ENCODE assay signal across 11 mouse cellular contexts in the genomic region with DNA sequence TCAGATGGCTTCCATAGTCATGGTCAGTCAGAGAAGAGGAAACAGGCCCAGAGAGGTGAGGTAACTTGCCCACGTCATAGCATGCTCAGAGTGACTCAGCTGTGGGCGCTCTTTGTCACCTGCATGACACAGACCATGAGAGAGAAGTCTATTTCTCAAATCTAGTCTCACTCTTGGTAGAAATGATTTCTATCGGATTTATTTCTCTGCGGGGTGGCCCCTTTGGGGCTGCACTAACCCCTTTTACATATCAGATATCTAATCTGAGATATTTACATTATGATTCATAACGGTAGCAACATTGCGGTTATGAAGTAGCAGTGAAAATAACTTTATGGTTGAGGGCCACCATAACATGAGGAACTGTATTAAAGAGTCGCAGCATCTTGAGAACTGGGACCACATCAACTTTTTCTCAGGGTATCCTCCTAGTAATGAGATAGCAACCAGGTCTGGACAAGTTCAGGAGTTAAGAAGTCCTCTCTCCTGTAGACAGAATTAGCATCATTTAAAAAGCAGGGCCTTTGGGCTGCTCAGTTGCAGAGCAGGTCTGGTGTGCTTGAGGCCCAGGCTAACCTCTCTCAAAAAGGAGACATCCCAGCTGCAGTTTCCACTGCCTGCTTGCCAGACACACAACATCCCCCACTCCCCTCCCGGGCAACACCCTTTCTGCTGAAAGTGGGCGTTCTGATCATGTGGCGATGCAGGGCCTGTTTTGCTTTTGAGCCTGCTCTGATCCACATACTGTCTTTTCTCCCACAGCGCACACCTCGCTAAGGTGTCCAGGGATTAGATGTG. TPM values are rescaled to one million over a fixed set of nuclear protein-coding genes. Genes with fewer than 3 reads are reported as not detected.
DNase-seq lines count a peak whose midpoint lies in the region; ATAC-seq and TF ChIP-seq lines count a peak whose summit lies in the region.
"Had no signal": no experiment of that assay in that cellular context is flagged by ENCODE, and none has a peak within 500 bp of the region (broad histone marks: within the 10 kb centered on the region; RNA-seq: fewer than 3 reads in every experiment).

No protein-coding gene starts in this region.

- 88% methylated on average over 12 of the region's 12 CpGs for WGBS in heart, postnatal 0 days
- 77% methylated on average over 12 of the region's 12 CpGs for WGBS in small intestine, adult 2 months

- no peaks in the 10 kb centered on the region for H3K9me3 ChIP-seq in heart, postnatal 0 days (replicated peaks; ENCODE audit: control insufficient read depth, low read length)
- H3K9me3 ChIP-seq in E14TG2a.4 (ENCODE audit: low read length): no peaks in the 10 kb centered on the region
- H3K9me3 ChIP-seq: kidney, embryonic 15.5 days; limb, embryonic 13.5 days; midbrain, embryonic 13.5 days had no signal

- no peak for ATAC-seq in heart, postnatal 0 days (ENCODE audit: insufficient read depth, low read depth)
- ATAC-seq in granulocyte monocyte progenitor cell, adult 5-6 weeks (replicated peaks; ENCODE audit: poor library complexity, severe bottlenecking): peak; percentile 41
- ATAC-seq: midbrain, embryonic 13.5 days had no signal

- no peak overlapping the region for H3K4me3 ChIP-seq in heart, postnatal 0 days (ENCODE audit: low read depth, low read length)
- H3K4me3 ChIP-seq in E14TG2a.4 (replicated peaks; ENCODE audit: low read length): peak overlapping the region; percentile 63
- H3K4me3 ChIP-seq in small intestine, adult 2 months (ENCODE audit: low read depth, low read length): no peak overlapping the region
- H3K4me3 ChIP-seq: kidney, embryonic 15.5 days; limb, embryonic 13.5 days; midbrain, embryonic 13.5 days had no signal

- H3K4me2 ChIP-seq in heart, postnatal 0 days (ENCODE audit: low read depth, low read length): no peak overlapping the region
- H3K4me2 ChIP-seq: kidney, embryonic 15.5 days; limb, embryonic 13.5 days; midbrain, embryonic 13.5 days had no signal

- TF ChIP-seq EP300 in heart, postnatal 0 days (IDR thresholded peaks at IDR 0.05; ENCODE audit: low read depth): no peak

- H3K4me1 ChIP-seq in heart, postnatal 0 days (ENCODE audit: control insufficient read depth, insufficient read depth): peaks cover 27% of the 10 kb centered on the region
- H3K4me1 ChIP-seq in E14TG2a.4 (replicated peaks; ENCODE audit: low read depth, low read length): peaks cover 96% of the 10 kb centered on the region
- H3K4me1 ChIP-seq in small intestine, adult 2 months (ENCODE audit: control insufficient read depth, insufficient read depth, insufficient read length, low read length): peaks cover 25% of the 10 kb centered on the region; the same call in 1 of the 2 replicates

- TF ChIP-seq POLR2A in small intestine, adult 2 months (IDR thresholded peaks at IDR 0.05; ENCODE audit: low read depth, low read length): no peak

- intact Hi-C loops in heart, postnatal 14 days (cut with DNase I): no loop called here

- TF ChIP-seq CTCF in heart, postnatal 0 days (IDR thresholded peaks at IDR 0.05; ENCODE audit: low read depth): no peak
- TF ChIP-seq CTCF in E14TG2a.4 (conservative IDR thresholded peaks at IDR 0.05; ENCODE audit: low read length): no peak
- no peak for TF ChIP-seq CTCF in small intestine, adult 2 months (IDR thresholded peaks at IDR 0.05; ENCODE audit: extremely low read depth, insufficient read length, insufficient replicate concordance, low read depth, low read length)

- H3K9ac ChIP-seq in heart, postnatal 0 days (replicated peaks; ENCODE audit: low read depth, low read length): no peak overlapping the region
- H3K9ac ChIP-seq: kidney, embryonic 15.5 days; limb, embryonic 13.5 days; midbrain, embryonic 13.5 days had no signal

- no peaks in the 10 kb centered on the region for H3K36me3 ChIP-seq in heart, postnatal 0 days (replicated peaks; ENCODE audit: control insufficient read depth, insufficient read depth, low read length)
- H3K36me3 ChIP-seq in E14TG2a.4 (ENCODE audit: insufficient read depth, low read length): peaks cover 60% of the 10 kb centered on the region
- H3K36me3 ChIP-seq in small intestine, adult 2 months (ENCODE audit: control insufficient read depth, insufficient read depth, low read length): no peaks in the 10 kb centered on the region
- H3K36me3 ChIP-seq: kidney, embryonic 15.5 days; limb, embryonic 13.5 days; midbrain, embryonic 13.5 days had no signal

- peak overlapping the region; percentile 75; the same call in 1 of the 2 replicates for H3K27ac ChIP-seq in heart, postnatal 0 days (ENCODE audit: low read depth)
- H3K27ac ChIP-seq in small intestine, adult 2 months (ENCODE audit: insufficient read depth, low read depth, low read length): peak overlapping the region; percentile 18; the same call in 1 of the 2 replicates
- H3K27ac ChIP-seq: limb, embryonic 13.5 days; midbrain, embryonic 13.5 days had no signal

- 0 out of 2 replicates have a peak, but pooled peaks cover 2% of the 10 kb centered on the region for H3K27me3 ChIP-seq in heart, postnatal 0 days (ENCODE audit: control insufficient read depth, insufficient read depth, low read length)
- H3K27me3 ChIP-seq in E14TG2a.4 (ENCODE audit: insufficient read depth, low read length): no peaks in the 10 kb centered on the region
- no peaks in the 10 kb centered on the region for H3K27me3 ChIP-seq in small intestine, adult 2 months (ENCODE audit: control insufficient read depth, insufficient read depth, low read length)
- H3K27me3 ChIP-seq: kidney, embryonic 15.5 days; limb, embryonic 13.5 days; midbrain, embryonic 13.5 days had no signal

- DNase-seq in heart, postnatal 0 days (ENCODE audit: low spot score): no peak
- DNase-seq in heart, postnatal 14 days: no peak
- DNase-seq in kidney, postnatal 25 days: no peak
- no peak for DNase-seq in thymus, postnatal 36 days
- DNase-seq: cerebellum, adult 9-11 months had no signal

RNA-seq across cellular contexts. Expression of a gene that starts 10.9 kb away (rescaled TPM):
- total RNA-seq in heart, postnatal 0 days (2014; rRNA removed; ENCODE audit: low replicate concordance): 51.9 and 72.4 TPM in 2 replicates
- 99.3 and 99.4 TPM in 2 replicates for polyA plus RNA-seq in heart, postnatal 0 days (2015; fragmentation: Nextera tagmentation; extraction: Ambion mirVana)
- 10 to 100 TPM; 63.4 to 69.8 TPM for total RNA-seq in heart, postnatal 14 days (2021)
- total RNA-seq in granulocyte monocyte progenitor cell, adult 5-6 weeks (2014; fragmentation: Nextera tagmentation): 22.5 and 27.5 TPM in 2 replicates
- 27.7 and 31.3 TPM in 2 replicates for total RNA-seq in granulocyte monocyte progenitor cell, adult 5-6 weeks (2017)
- polyA plus RNA-seq in small intestine, adult 2 months (2012; rRNA removed): 46.5 and 53.3 TPM in 2 replicates
